ENCODE assay signal across 8 mouse cellular contexts in the genomic region with DNA sequence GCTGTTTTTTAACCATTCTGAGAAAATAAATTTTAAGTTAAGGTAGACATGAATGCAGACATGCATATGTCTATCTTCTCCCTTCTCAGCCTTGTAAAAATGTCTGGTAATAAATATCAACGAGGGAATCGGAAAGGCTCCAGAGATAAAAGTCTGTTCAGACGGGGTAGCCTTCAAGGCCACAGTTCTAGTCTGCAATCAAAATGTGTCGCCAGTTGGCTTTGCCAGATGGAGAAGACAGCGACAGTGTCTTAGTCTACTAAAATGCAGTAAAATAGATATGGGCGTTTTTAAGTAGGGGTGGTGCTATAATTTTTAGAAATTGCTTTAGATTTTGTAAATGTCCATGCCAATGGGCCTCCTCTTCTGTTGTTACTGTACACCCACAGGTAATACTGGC. TPM values are rescaled to one million over a fixed set of nuclear protein-coding genes. Genes with fewer than 3 reads are reported as not detected.
DNase-seq lines count a peak whose midpoint lies in the region; ATAC-seq and TF ChIP-seq lines count a peak whose summit lies in the region.

No protein-coding gene starts in this region.

- 21% methylated on average over 6 of the region's 6 CpGs for WGBS in heart, postnatal 0 days
- 67% methylated on average over 6 of the region's 6 CpGs for WGBS in hindbrain, embryonic 12.5 days
- WGBS in midbrain, embryonic 12.5 days, result 69% methylated on average over 6 of the region's 6 CpGs

- H3K4me3 ChIP-seq in heart, postnatal 0 days (ENCODE audit: low read depth, low read length), result peak overlapping the region; percentile 90
- H3K4me3 ChIP-seq in bone marrow macrophage, adult 2 months (ENCODE audit: insufficient read depth, low read length), result peak overlapping the region; percentile 57
- peak overlapping the region; percentile 15 for H3K4me3 ChIP-seq in hindbrain, embryonic 12.5 days
- peak overlapping the region; percentile 92 for H3K4me3 ChIP-seq in midbrain, embryonic 12.5 days

- peak overlapping the region; percentile 17; the same call in 1 of the 2 replicates for H3K9ac ChIP-seq in heart, postnatal 0 days (replicated peaks; ENCODE audit: low read depth, low read length)
- H3K9ac ChIP-seq in hindbrain, embryonic 12.5 days, result peak overlapping the region; percentile 39; the same call in 1 of the 2 replicates
- peak overlapping the region; percentile 31; the same call in 1 of the 2 replicates for H3K9ac ChIP-seq in midbrain, embryonic 12.5 days (replicated peaks)

- no peaks in the 10 kb centered on the region for H3K9me3 ChIP-seq in heart, postnatal 0 days (replicated peaks; ENCODE audit: control insufficient read depth, low read length)
- no peaks in the 10 kb centered on the region for H3K9me3 ChIP-seq in hindbrain, embryonic 12.5 days (replicated peaks)
- H3K9me3 ChIP-seq in midbrain, embryonic 12.5 days, result no peaks in the 10 kb centered on the region

- no peak for TF ChIP-seq CTCF in heart, postnatal 0 days (IDR thresholded peaks at IDR 0.05; ENCODE audit: low read depth)
- TF ChIP-seq CTCF in bone marrow macrophage, adult 2 months (IDR thresholded peaks at IDR 0.05; ENCODE audit: low read depth, low read length), result no peak

- no peak overlapping the region for H3K27ac ChIP-seq in heart, postnatal 0 days (ENCODE audit: low read depth)
- H3K27ac ChIP-seq in bone marrow macrophage, adult 2 months (ENCODE audit: insufficient read depth, low read depth, low read length), result no peak overlapping the region
- H3K27ac ChIP-seq in hindbrain, embryonic 12.5 days, result no peak overlapping the region
- H3K27ac ChIP-seq in midbrain, embryonic 12.5 days (replicated peaks), result no peak overlapping the region

- DNase-seq in heart, postnatal 0 days (ENCODE audit: low spot score), result no peak
- no peak for DNase-seq in heart, adult 8-10 months (ENCODE audit: low spot score)
- no peak for DNase-seq in MN1 (ENCODE audit: low spot score)
- no peak for DNase-seq in thymus, postnatal 14 days

- TF ChIP-seq POLR2A in bone marrow macrophage, adult 2 months (IDR thresholded peaks at IDR 0.05; ENCODE audit: borderline replicate concordance, low read depth, low read length), result no peak

- peaks cover 26% of the 10 kb centered on the region for H3K4me1 ChIP-seq in heart, postnatal 0 days (ENCODE audit: control insufficient read depth, insufficient read depth)
- H3K4me1 ChIP-seq in bone marrow macrophage, adult 2 months (ENCODE audit: control insufficient read depth, insufficient read depth, low read length), result peaks cover 22% of the 10 kb centered on the region
- H3K4me1 ChIP-seq in hindbrain, embryonic 12.5 days, result peaks cover 38% of the 10 kb centered on the region
- peaks cover 33% of the 10 kb centered on the region for H3K4me1 ChIP-seq in midbrain, embryonic 12.5 days

- no peaks in the 10 kb centered on the region for H3K27me3 ChIP-seq in heart, postnatal 0 days (ENCODE audit: control insufficient read depth, insufficient read depth, low read length)
- H3K27me3 ChIP-seq in hindbrain, embryonic 12.5 days, result no peaks in the 10 kb centered on the region
- H3K27me3 ChIP-seq in midbrain, embryonic 12.5 days, result no peaks in the 10 kb centered on the region

- peaks cover 15% of the 10 kb centered on the region for H3K36me3 ChIP-seq in heart, postnatal 0 days (replicated peaks; ENCODE audit: control insufficient read depth, insufficient read depth, low read length)
- H3K36me3 ChIP-seq in hindbrain, embryonic 12.5 days, result 0 out of 2 replicates have a peak, but pooled peaks cover 3% of the 10 kb centered on the region
- peaks cover 18% of the 10 kb centered on the region for H3K36me3 ChIP-seq in midbrain, embryonic 12.5 days

- peak overlapping the region; percentile 83 for H3K4me2 ChIP-seq in heart, postnatal 0 days (ENCODE audit: low read depth, low read length)
- peak overlapping the region; percentile 72 for H3K4me2 ChIP-seq in hindbrain, embryonic 12.5 days (replicated peaks)
- H3K4me2 ChIP-seq in midbrain, embryonic 12.5 days (replicated peaks), result peak overlapping the region; percentile 79

- ATAC-seq in heart, postnatal 0 days (ENCODE audit: insufficient read depth, low read depth), result no peak
- no peak for ATAC-seq in hindbrain, embryonic 12.5 days (ENCODE audit: low FRiP score)
- ATAC-seq in midbrain, embryonic 12.5 days (ENCODE audit: low FRiP score, low read depth), result no peak
- no peak for ATAC-seq in megakaryocyte progenitor cell, adult 5-6 weeks (replicated peaks; ENCODE audit: poor library complexity)

- TF ChIP-seq EP300 in heart, postnatal 0 days (IDR thresholded peaks at IDR 0.05; ENCODE audit: low read depth), result no peak

RNA-seq across cellular contexts. Expression of a gene that starts 1.9 kb away (rescaled TPM):
- 2.4 and 4.3 TPM in 2 replicates for total RNA-seq in heart, postnatal 0 days (2014; rRNA removed; ENCODE audit: low replicate concordance)
- polyA plus RNA-seq in heart, postnatal 0 days (2015; fragmentation: Nextera tagmentation; extraction: Ambion mirVana), result 8.2 and 8.6 TPM in 2 replicates
- 10 to 100 TPM in 1 of 4 experiments, 1 to 10 TPM in 3; 5.7 to 10.8 (median 8.0) TPM for total RNA-seq in heart, adult 8-10 months (2022)
- 20.9 and 21.5 TPM in 2 replicates for polyA plus RNA-seq in bone marrow macrophage, adult 2 months (2012; ENCODE audit: insufficient read depth, insufficient read length, missing spikeins)
- 28.0 and 31.0 TPM in 2 replicates for polyA plus RNA-seq in hindbrain, embryonic 12.5 days (2016; fragmentation: Nextera tagmentation; extraction: Ambion mirVana)
- 31.6 and 35.7 TPM in 2 replicates for polyA plus RNA-seq in midbrain, embryonic 12.5 days (2016; fragmentation: Nextera tagmentation; extraction: Ambion mirVana)
- 27.5 and 32.9 TPM in 2 replicates for total RNA-seq in megakaryocyte progenitor cell, adult 5-6 weeks (2015)
- total RNA-seq in megakaryocyte progenitor cell, adult 5-6 weeks (2017), result 7.0 and 7.9 TPM in 2 replicates

RNA-seq across cellular contexts. Expression of a gene that starts 2.2 kb away (rescaled TPM):
- 4.9 and 5.1 TPM in 2 replicates for total RNA-seq in heart, postnatal 0 days (2014; rRNA removed; ENCODE audit: low replicate concordance)
- 4.0 and 4.2 TPM in 2 replicates for polyA plus RNA-seq in heart, postnatal 0 days (2015; fragmentation: Nextera tagmentation; extraction: Ambion mirVana)
- 1 to 10 TPM; 4.4 to 7.4 (median 5.6) TPM for total RNA-seq in heart, adult 8-10 months (2022)
- 40.6 and 41.8 TPM in 2 replicates for polyA plus RNA-seq in bone marrow macrophage, adult 2 months (2012; ENCODE audit: insufficient read depth, insufficient read length, missing spikeins)
- polyA plus RNA-seq in hindbrain, embryonic 12.5 days (2016; fragmentation: Nextera tagmentation; extraction: Ambion mirVana), result 13.5 and 13.7 TPM in 2 replicates
- 12.1 and 13.4 TPM in 2 replicates for polyA plus RNA-seq in midbrain, embryonic 12.5 days (2016; fragmentation: Nextera tagmentation; extraction: Ambion mirVana)
- 5.2 and 6.2 TPM in 2 replicates for total RNA-seq in megakaryocyte progenitor cell, adult 5-6 weeks (2015)
- total RNA-seq in megakaryocyte progenitor cell, adult 5-6 weeks (2017), result 7.8 and 8.8 TPM in 2 replicates

RNA-seq across cellular contexts. Expression of a gene that starts 23.1 kb away (rescaled TPM):
- total RNA-seq in heart, postnatal 0 days (2014; rRNA removed; ENCODE audit: low replicate concordance), result 1.6 TPM in 1 of 2 replicates, not detected in the other
- not detected in 2 replicates for polyA plus RNA-seq in heart, postnatal 0 days (2015; fragmentation: Nextera tagmentation; extraction: Ambion mirVana)
- total RNA-seq in heart, adult 8-10 months (2022), result not detected
- not detected in 2 replicates for polyA plus RNA-seq in bone marrow macrophage, adult 2 months (2012; ENCODE audit: insufficient read depth, insufficient read length, missing spikeins)
- polyA plus RNA-seq in hindbrain, embryonic 12.5 days (2016; fragmentation: Nextera tagmentation; extraction: Ambion mirVana), result not detected in 2 replicates
- polyA plus RNA-seq in midbrain, embryonic 12.5 days (2016; fragmentation: Nextera tagmentation; extraction: Ambion mirVana), result not detected in 2 replicates
- total RNA-seq in megakaryocyte progenitor cell, adult 5-6 weeks (2015), result not detected in 2 replicates
- total RNA-seq in megakaryocyte progenitor cell, adult 5-6 weeks (2017), result not detected in 2 replicates

Comparison
In these comparisons a context has a peak if more than half of its experiments do, and no peak if none do; other contexts are left out.
1. H3K4me3 ChIP-seq: peak in every context shown above with its lines; median percentile 92 in midbrain, embryonic 12.5 days; 90 in heart, postnatal 0 days; 57 in bone marrow macrophage, adult 2 months; 15 in hindbrain, embryonic 12.5 days.